Mouse (Mus musculus) intestine, embryonic 16.5 days (tissue): ENCODE data around the gene Selenof. TPM values are rescaled to one million over a fixed set of nuclear protein-coding genes. Genes with fewer than 3 reads are reported as not detected.

ENCODE experiments used
- ATAC-seq: fragments of 200-750 bp; cut with Nextera tagmentation; 2 replicates; pipeline ENCODE4 v1.8.0; 2017; ENCODE audit warnings: moderate TSS enrichment, moderate library complexity
- H3K27ac ChIP-seq: fragments of 300-500 bp; sonication (generic); 2 replicates; pipeline ENCODE4 v1.5.1; 2014; ENCODE audit warnings: mild to moderate bottlenecking, low read length
- H3K27me3 ChIP-seq: fragments of 300-500 bp; sonication (generic); replicated peaks from 2 replicates; pipeline ENCODE4 v1.6.1; 2014; ENCODE audit warnings: low read length, control low read depth, mixed read lengths; ENCODE audit not compliant: control insufficient read depth, insufficient read depth
- H3K36me3 ChIP-seq: fragments of 300-500 bp; sonication (generic); 2 replicates; pipeline ENCODE4 v1.6.1; 2014; ENCODE audit warnings: low read length, control low read depth; ENCODE audit not compliant: control insufficient read depth, insufficient read depth
- H3K4me1 ChIP-seq: fragments of 300-500 bp; sonication (generic); 2 replicates; pipeline ENCODE4 v1.6.1; 2014; ENCODE audit warnings: low read length, control low read depth, mixed read lengths; ENCODE audit not compliant: control insufficient read depth, insufficient read depth
- H3K4me2 ChIP-seq: fragments of 300-500 bp; sonication (generic); 2 replicates; pipeline ENCODE4 v1.6.1; 2014; ENCODE audit warnings: low read depth, low read length, control low read depth
- H3K4me3 ChIP-seq: fragments of 300-500 bp; sonication (generic); 2 replicates; pipeline ENCODE4 v1.5.1; 2014; ENCODE audit warnings: mild to moderate bottlenecking, low read length
- H3K9ac ChIP-seq: fragments of 300-500 bp; sonication (generic); 2 replicates; pipeline ENCODE4 v1.6.1; 2014; ENCODE audit warnings: low read depth, low read length
- H3K9me3 ChIP-seq: fragments of 300-500 bp; sonication (generic); 2 replicates; pipeline ENCODE4 v1.6.1; 2016; ENCODE audit warnings: low read length, control low read depth; ENCODE audit not compliant: control insufficient read depth
- WGBS: fragments of 180-500 bp; shearing (Covaris S2); extraction: QIAGEN DNeasy Blood & Tissue Kit; methylation state at CpG from one replicate; pipeline ENCODE4 v1.1.7; 2014; 5-methylcytosine and 5-hydroxymethylcytosine counted together
- polyA plus RNA-seq: library from polyadenylated mRNA; unstranded; fragments of >200 nt; fragmentation: Nextera tagmentation; extraction: Ambion mirVana; gene quantifications from 2 replicates; pipeline ENCODE4 v1.2.1, GENCODE M21; 2015

Gene Selenof
- polyA plus RNA-seq, 1 experiment from 2014 or later, result 626 TPM

DNA sequence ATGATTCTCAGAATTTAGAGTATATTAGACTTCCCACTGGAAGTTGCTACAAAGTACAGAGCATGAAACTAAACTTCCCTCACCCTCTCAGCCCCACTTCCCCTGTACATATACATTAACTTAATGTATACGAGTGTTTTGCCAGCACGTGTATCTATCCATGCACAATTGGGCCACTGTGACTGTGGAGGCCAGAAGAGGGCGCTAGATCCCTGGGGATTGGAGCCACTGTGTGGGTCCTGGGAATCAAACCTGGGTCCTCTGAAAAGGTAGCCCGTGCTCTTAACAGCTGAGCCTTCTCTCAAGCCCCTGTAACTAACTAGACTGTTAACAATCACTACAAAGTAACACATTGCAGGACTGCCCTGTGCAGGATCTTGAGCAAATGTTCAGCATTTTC is 36.3 kb downstream of the Selenof start:
- ATAC-seq, result no peak
- no peaks in the 10 kb centered on the region for H3K9me3 ChIP-seq

GRCm38 (mm10) chr3:144608090-144608489 is 38.0 kb downstream of the Selenof start:
- Histone ChIP-seq H3K9ac (no peak overlapping the region), H3K27ac (no peak overlapping the region), H3K4me3 (no peak overlapping the region), H3K4me2 (no peak overlapping the region), H3K27me3 (no peaks in the 10 kb centered on the region), H3K36me3 (no peaks in the 10 kb centered on the region), H3K9me3 (no peaks in the 10 kb centered on the region), H3K4me1 (peaks cover 17% of the 10 kb centered on the region)
- 82% methylated on average over 5 of the region's 5 CpGs for whole genome bisulfite sequencing
- ATAC-seq, result peak; percentile 72

More for the DNA sequence above, 36.3 kb downstream of the Selenof start:
- H3K27ac ChIP-seq, result no peak overlapping the region
- H3K4me2 ChIP-seq, result no peak overlapping the region
- H3K9ac ChIP-seq, result no peak overlapping the region
- H3K4me3 ChIP-seq, result no peak overlapping the region
- 71% methylated on average over 4 of the region's 4 CpGs for WGBS
- H3K27me3 ChIP-seq, result no peaks in the 10 kb centered on the region
- H3K4me1 ChIP-seq, result peaks cover 6% of the 10 kb centered on the region
- no peaks in the 10 kb centered on the region for H3K36me3 ChIP-seq

GRCm38 (mm10) chr3:144610759-144611158 is 40.7 kb downstream of the Selenof start:
- Histone ChIP-seq H3K4me3 (no peak overlapping the region), H3K36me3 (no peaks in the 10 kb centered on the region), H3K27ac (no peak overlapping the region), H3K4me1 (peaks cover 25% of the 10 kb centered on the region), H3K9ac (no peak overlapping the region), H3K9me3 (no peaks in the 10 kb centered on the region), H3K4me2 (no peak overlapping the region), H3K27me3 (no peaks in the 10 kb centered on the region)
- ATAC-seq, result no peak; the same call in 1 of the 2 replicates
- 51% methylated on average over 5 of the region's 5 CpGs for WGBS

GRCm38 (mm10) chr3:144611626-144612271 is 41.6 kb downstream of the Selenof start:
- no peak overlapping the region for H3K4me3 ChIP-seq
- H3K4me1 ChIP-seq, result peaks cover 27% of the 10 kb centered on the region
- H3K27me3 ChIP-seq, result no peaks in the 10 kb centered on the region
- ATAC-seq, result no peak
- no peak overlapping the region for H3K9ac ChIP-seq
- 44% methylated on average over 8 of the region's 8 CpGs for WGBS
- no peaks in the 10 kb centered on the region for H3K36me3 ChIP-seq
- no peaks in the 10 kb centered on the region for H3K9me3 ChIP-seq
- no peak overlapping the region for H3K4me2 ChIP-seq
- H3K27ac ChIP-seq, result no peak overlapping the region

- Histone ChIP-seq H3K4me2 (no peak overlapping the region), H3K36me3 (no peaks in the 10 kb centered on the region), H3K4me1 (peaks cover 28% of the 10 kb centered on the region), H3K4me3 (no peak overlapping the region), H3K9me3 (no peaks in the 10 kb centered on the region), H3K9ac (no peak overlapping the region), H3K27ac (no peak overlapping the region), H3K27me3 (no peaks in the 10 kb centered on the region)
- peak; percentile 39; the same call in 1 of the 2 replicates for ATAC-seq
- WGBS, result 54% methylated on average over 6 of the region's 6 CpGs
Measured at GRCm38 (mm10) chr3:144612382-144612781, 42.3 kb downstream of the Selenof start.

DNA sequence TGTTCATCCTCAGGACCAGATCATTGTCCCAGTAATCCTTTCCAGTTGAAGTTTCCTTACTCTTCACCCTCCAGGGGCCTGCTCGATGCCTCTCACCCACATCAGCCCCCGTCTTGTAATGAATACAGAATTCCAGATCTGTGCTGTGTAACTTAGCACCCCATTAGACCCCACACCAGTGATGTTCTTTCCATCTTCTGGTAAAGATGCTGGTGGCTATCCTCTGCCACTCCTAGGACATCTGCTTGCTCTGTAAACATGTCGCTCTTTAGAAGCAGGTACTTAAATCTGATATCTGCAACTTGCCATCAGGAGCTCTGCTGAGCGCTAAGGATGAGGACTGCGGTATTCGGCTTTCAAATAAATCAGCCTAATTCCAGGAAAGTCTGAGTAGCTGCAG is 44.2 kb downstream of the Selenof start:
- H3K4me2 ChIP-seq, result no peak overlapping the region
- no peaks in the 10 kb centered on the region for H3K27me3 ChIP-seq
- no peaks in the 10 kb centered on the region for H3K36me3 ChIP-seq
- H3K4me1 ChIP-seq, result peaks cover 28% of the 10 kb centered on the region
- H3K9me3 ChIP-seq, result no peaks in the 10 kb centered on the region; the same call in 1 of the 2 replicates
- no peak overlapping the region for H3K9ac ChIP-seq
- WGBS, result 56% methylated on average over 6 of the region's 6 CpGs
- no peak for ATAC-seq
- H3K4me3 ChIP-seq, result no peak overlapping the region
- H3K27ac ChIP-seq, result no peak overlapping the region

DNA sequence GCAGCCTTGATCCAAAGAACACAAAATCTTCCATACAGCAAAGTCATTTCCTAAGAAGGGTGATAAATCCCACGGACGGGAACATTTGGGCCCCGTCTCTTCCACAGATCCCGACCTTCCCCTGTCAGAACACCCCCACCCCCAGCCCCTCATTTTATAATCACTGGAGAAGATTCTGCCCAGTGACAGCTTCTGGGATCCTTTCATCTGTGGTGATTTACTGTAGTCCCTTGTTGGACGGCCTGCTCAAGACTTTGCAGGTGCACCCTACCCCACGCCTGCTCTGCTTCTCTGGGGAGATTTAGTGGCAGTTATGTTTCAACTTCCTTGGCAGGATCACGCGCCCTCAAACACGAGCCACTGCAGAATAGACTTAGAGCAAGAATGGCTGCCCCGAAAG is 44.6 kb downstream of the Selenof start:
- Histone ChIP-seq H3K9ac (no peak overlapping the region), H3K9me3 (no peaks in the 10 kb centered on the region; the same call in 1 of the 2 replicates), H3K27me3 (no peaks in the 10 kb centered on the region), H3K4me2 (no peak overlapping the region), H3K4me3 (no peak overlapping the region), H3K27ac (no peak overlapping the region), H3K4me1 (peaks cover 28% of the 10 kb centered on the region), H3K36me3 (no peaks in the 10 kb centered on the region)
- 51% methylated on average over 10 of the region's 10 CpGs for WGBS
- ATAC-seq, result no peak

DNA sequence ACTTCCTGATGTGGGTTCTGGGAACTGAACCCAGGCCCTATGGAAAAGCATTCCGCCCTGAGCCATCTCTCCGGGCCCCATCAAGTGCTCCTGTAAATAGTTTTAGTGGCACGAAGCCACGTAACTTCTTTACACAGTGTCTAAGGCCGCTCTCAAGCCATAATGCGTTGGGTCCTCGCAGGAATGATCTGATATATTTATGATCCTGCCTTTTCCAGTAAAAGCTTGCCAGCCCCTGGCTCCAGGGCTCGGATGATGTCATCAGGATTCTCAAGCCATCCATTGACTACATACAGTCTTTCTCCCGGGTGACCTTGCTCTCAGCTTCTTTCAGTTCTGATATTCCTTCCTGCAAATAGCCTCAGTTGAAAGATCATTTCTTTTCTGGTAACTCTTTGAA is 45.4 kb downstream of the Selenof start:
- 52% methylated on average over 9 of the region's 9 CpGs for WGBS
- H3K4me2 ChIP-seq, result no peak overlapping the region
- H3K36me3 ChIP-seq, result no peaks in the 10 kb centered on the region
- H3K9me3 ChIP-seq, result no peaks in the 10 kb centered on the region; the same call in 1 of the 2 replicates
- no peak overlapping the region for H3K27ac ChIP-seq
- no peak overlapping the region for H3K4me3 ChIP-seq
- H3K4me1 ChIP-seq, result peaks cover 28% of the 10 kb centered on the region
- no peaks in the 10 kb centered on the region for H3K27me3 ChIP-seq
- no peak for ATAC-seq
- no peak overlapping the region for H3K9ac ChIP-seq

DNA sequence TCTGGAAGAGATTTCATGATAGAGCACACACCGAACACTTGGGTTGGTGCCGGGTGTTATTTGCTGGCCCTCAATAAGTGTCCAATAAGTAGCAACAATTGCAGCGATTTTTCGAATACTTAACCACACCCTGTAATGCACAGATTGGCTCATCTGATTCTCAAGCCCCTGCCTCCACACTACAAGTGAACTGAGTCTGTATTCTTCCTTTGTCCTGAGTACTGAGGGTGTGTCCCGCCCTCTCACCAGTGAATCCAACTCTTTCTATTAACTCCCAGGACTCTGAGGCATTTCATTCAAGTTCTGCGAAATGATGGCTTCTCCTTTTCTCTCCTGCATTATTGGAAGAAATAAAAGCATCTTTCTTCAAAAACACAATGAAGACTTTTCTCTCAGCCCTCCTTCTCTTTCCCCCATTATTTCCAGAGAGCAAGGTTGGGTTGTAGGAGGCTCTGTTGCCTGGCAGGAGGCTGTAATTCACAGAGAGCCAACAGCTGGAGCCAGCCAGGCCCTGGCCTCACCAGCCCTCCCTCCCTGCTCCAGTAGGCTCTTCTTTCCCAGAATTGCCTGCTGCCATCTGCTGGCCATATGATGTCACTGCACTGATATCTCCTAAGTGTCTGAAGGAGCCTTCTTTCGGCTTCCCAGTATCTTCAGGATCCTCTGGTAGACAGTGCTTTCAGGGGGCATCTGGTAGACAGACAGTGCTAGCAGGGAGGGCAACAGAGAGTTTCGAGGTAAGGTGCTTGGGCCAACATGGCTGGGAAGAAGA is 46.7 kb downstream of the Selenof start:
- Histone ChIP-seq H3K9ac (no peak overlapping the region), H3K4me1 (peaks cover 18% of the 10 kb centered on the region), H3K27ac (0 out of 2 replicates have a peak overlapping the region, but pooled peaks have one; percentile 5), H3K4me2 (0 out of 2 replicates have a peak overlapping the region, but pooled peaks have one; percentile 7), H3K27me3 (no peaks in the 10 kb centered on the region), H3K9me3 (no peaks in the 10 kb centered on the region; the same call in 1 of the 2 replicates), H3K4me3 (no peak overlapping the region), H3K36me3 (no peaks in the 10 kb centered on the region)
- ATAC-seq, result peak; percentile 84
- WGBS, result 60% methylated on average over 8 of the region's 8 CpGs
